Mouse (Mus musculus) layer of hippocampus, adult 9-11 months (tissue): ENCODE data around the gene Gm17482.
A peak's percentile ranks its signal among the peaks of the same experiment; 100 is the strongest.

Source experiments
- DNase-seq: peaks from one replicate; pipeline ENCODE4 v3.0.0; 2022

Gm17482 gene

GRCm38 (mm10) chr6:115251531-115251985 lies 24.4 kb downstream of the Gm17482 start:
- no peak for DNase-seq

GRCm38 (mm10) chr6:115252099-115252873 lies 25.1 kb downstream of the Gm17482 start, which contains the start of gene Timp4:
TSS of gene Timp4 (minus strand) at chr6:115252205.
- no peak for DNase-seq

- no peak for DNase-seq
Observed at GRCm38 (mm10) chr6:115255171-115255570, 28.0 kb downstream of the Gm17482 start.

GRCm38 (mm10) chr6:115260507-115260906 lies 33.4 kb downstream of the Gm17482 start:
- DNase-seq, result no peak

- DNase-seq, result no peak
Observed at GRCm38 (mm10) chr6:115266791-115267190, 39.6 kb downstream of the Gm17482 start.

- peak; percentile 63 for DNase-seq
Observed at GRCm38 (mm10) chr6:115267916-115268315, 40.8 kb downstream of the Gm17482 start.

- no peak for DNase-seq
Observed at GRCm38 (mm10) chr6:115268551-115269385, 41.6 kb downstream of the Gm17482 start.

GRCm38 (mm10) chr6:115269561-115269960 lies 42.4 kb downstream of the Gm17482 start:
- no peak for DNase-seq

GRCm38 (mm10) chr6:115270085-115270484 lies 42.9 kb downstream of the Gm17482 start:
- no peak for DNase-seq

- DNase-seq, result no peak
Observed at GRCm38 (mm10) chr6:115271326-115271725, 44.2 kb downstream of the Gm17482 start.

GRCm38 (mm10) chr6:115271866-115272271 lies 44.7 kb downstream of the Gm17482 start:
- DNase-seq, result no peak

GRCm38 (mm10) chr6:115273346-115273745 lies 46.2 kb downstream of the Gm17482 start:
- DNase-seq, result peak; percentile 40

GRCm38 (mm10) chr6:115274705-115275104 lies 47.6 kb downstream of the Gm17482 start:
- no peak for DNase-seq

GRCm38 (mm10) chr6:115275116-115275815 lies 48.1 kb downstream of the Gm17482 start:
- DNase-seq, result no peak

- no peak for DNase-seq
Observed at GRCm38 (mm10) chr6:115278086-115278485, 50.9 kb downstream of the Gm17482 start.

GRCm38 (mm10) chr6:115279639-115280038 lies 52.5 kb downstream of the Gm17482 start:
- DNase-seq, result no peak

- DNase-seq, result no peak
Observed at GRCm38 (mm10) chr6:115284153-115284552, 57.0 kb downstream of the Gm17482 start.

- DNase-seq, result peak; percentile 41
Observed at GRCm38 (mm10) chr6:115286441-115286840, 59.3 kb downstream of the Gm17482 start.

- no peak for DNase-seq
Observed at GRCm38 (mm10) chr6:115288223-115288622, 61.1 kb downstream of the Gm17482 start.

GRCm38 (mm10) chr6:115290561-115290960 lies 63.4 kb downstream of the Gm17482 start:
- DNase-seq, result no peak

GRCm38 (mm10) chr6:115291068-115291467 lies 63.9 kb downstream of the Gm17482 start:
- DNase-seq, result no peak

- no peak for DNase-seq
Observed at GRCm38 (mm10) chr6:115291823-115292222, 64.7 kb downstream of the Gm17482 start.

- DNase-seq, result peak; percentile 54
Observed at GRCm38 (mm10) chr6:115292621-115293020, 65.5 kb downstream of the Gm17482 start.
